Mouse (Mus musculus) liver, postnatal 0 days (tissue): ENCODE measurements at regions not wholly inside any gene's neighbourhood (a gene's known extent, or its start where the extent isn't known, plus 50 kb on each side); places are given as distances from the start of the nearest gene placed in this dataset.

Experiments used
- CTCF ChIP-seq: sonication (generic); IDR thresholded peaks from 2 replicates; pipeline ENCODE4 v1.5.1; 2016; ENCODE audit warnings: antibody characterized with exemption, low read depth
- EP300 ChIP-seq: IDR thresholded peaks from 2 replicates; pipeline ENCODE4 v1.6.1; 2016; ENCODE audit warnings: antibody characterized with exemption, low read depth, mild to moderate bottlenecking

DNA sequence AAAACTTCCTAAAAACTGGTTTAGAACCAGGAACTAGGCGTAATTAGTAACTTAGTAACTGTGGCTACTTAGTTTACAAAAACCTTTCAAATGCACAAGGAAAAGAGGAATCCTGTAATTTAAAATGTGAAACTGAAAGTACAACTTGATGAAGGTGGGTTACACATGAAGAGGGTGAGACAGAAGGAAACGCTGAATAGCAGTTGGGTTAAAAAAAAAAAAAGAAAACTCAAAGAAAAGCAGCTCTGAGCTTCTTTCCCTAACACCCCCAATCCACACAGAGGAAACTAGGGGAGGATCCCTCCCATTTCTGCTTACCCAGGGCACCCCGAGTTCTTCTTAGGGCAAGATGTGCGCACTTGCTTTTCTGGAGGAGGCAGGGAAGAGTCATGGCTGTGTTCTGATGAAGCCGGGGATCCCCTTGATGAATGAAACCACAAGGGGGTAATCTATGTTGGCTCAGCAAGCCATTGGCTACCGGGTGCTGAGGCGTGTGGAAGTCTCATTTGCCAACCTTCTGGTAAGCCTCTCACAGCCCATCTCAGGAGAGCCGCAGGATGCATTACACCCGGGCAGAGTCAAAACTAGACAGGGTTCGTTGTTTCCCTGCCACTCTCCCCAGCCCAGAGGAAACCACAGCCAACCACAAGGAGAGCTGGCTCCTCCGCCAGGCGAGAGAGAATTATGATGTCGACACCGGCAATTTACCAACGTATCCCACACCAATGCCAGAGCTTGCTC lies 167.4 kb upstream of the Klf14 start:
- peak; percentile 20; the same call in 1 of the 2 replicates for TF ChIP-seq CTCF
- TF ChIP-seq EP300, result no peak
